Mouse (Mus musculus) neutrophil, adult 83 days (primary cell): Measurements from ENCODE around the gene Ubl5. TPM values are rescaled to one million over a fixed set of nuclear protein-coding genes. Genes with fewer than 3 reads are reported as not detected.

Experiments used
- total RNA-seq, 2 experiments: library from RNA; stranded (reverse); gene quantifications; one replicate each; pipeline ENCODE4 v1.2.4; 2023

Ubl5 gene
- 100 to 1,000 TPM; 321 to 327 TPM for total RNA-seq

GRCm38 (mm10) chr9:20642101-20642895, at the start of gene Ubl5:
Gene Ubl5, plus strand, starts transcription at chr9:20642878.

GRCm38 (mm10) chr9:20644360-20645081, 1.8 kb downstream of the Ubl5 start, which contains the start of gene Fbxl12:
Gene Fbxl12, minus strand, starts transcription at chr9:20644767.

GRCm38 (mm10) chr9:20651602-20652259, 9.1 kb downstream of the Ubl5 start, which contains the start of gene Pin1:
Gene Pin1, plus strand, starts transcription at chr9:20652095.

Other genes starting within 250 kb of the Ubl5 start
- 10 to 100 TPM; 17.7 to 19.7 TPM for gene Zfp26, start 182.7 kb upstream of the Ubl5 start, total RNA-seq
- 10 to 100 TPM; 14.0 to 17.5 TPM for gene Zfp426, start 150.1 kb upstream of the Ubl5 start, total RNA-seq
- 10 to 100 TPM; 15.9 to 16.2 TPM for gene Zfp266, start 121.5 kb upstream of the Ubl5 start, total RNA-seq
- 1 to 10 TPM; 1.7 to 3.2 TPM for gene Zfp846, start 61.6 kb upstream of the Ubl5 start, total RNA-seq
- 10 to 100 TPM; 18.3 to 21.1 TPM for gene Fbxl12, start 1.9 kb downstream of the Ubl5 start, total RNA-seq
- gene Pin1, start 9.2 kb downstream of the Ubl5 start, total RNA-seq = 1 to 10 TPM; 7.9 to 8.7 TPM
- gene Olfm2, start 103.5 kb downstream of the Ubl5 start, total RNA-seq = not detected
- under 1 TPM; 0.68 to 0.83 TPM for gene Col5a3, start 172.2 kb downstream of the Ubl5 start, total RNA-seq
- gene Rdh8, start 175.6 kb downstream of the Ubl5 start, total RNA-seq = not detected
- gene A230050P20Rik, start 225.8 kb downstream of the Ubl5 start, total RNA-seq = 1 to 10 TPM; 5.7 to 6.0 TPM
- under 1 TPM; 0.22 to 0.51 TPM for gene Angptl6, start 236.8 kb downstream of the Ubl5 start, total RNA-seq
- gene Ppan, start 245.3 kb downstream of the Ubl5 start, total RNA-seq = 10 to 100 TPM; 28.5 to 28.9 TPM